Mouse (Mus musculus) bone marrow macrophage, adult 2 months (primary cell): ENCODE results near the gene Saysd1. TPM values are rescaled to one million over a fixed set of nuclear protein-coding genes. Genes with fewer than 3 reads are reported as not detected.

Experiments
- H3K27ac ChIP-seq: 2 replicates; pipeline ENCODE4 v1.5.1; 2012; ENCODE audit warnings: low read depth, low read length; ENCODE audit not compliant: insufficient read depth
- H3K4me1 ChIP-seq: 2 replicates; pipeline ENCODE4 v1.6.1; 2012; ENCODE audit warnings: low read length; ENCODE audit not compliant: control insufficient read depth, insufficient read depth
- H3K4me3 ChIP-seq: 2 replicates; pipeline ENCODE4 v1.5.1; 2012; ENCODE audit warnings: mild to moderate bottlenecking, low read length, moderate library complexity; ENCODE audit not compliant: insufficient read depth
- CTCF ChIP-seq: IDR thresholded peaks from 2 replicates; pipeline ENCODE4 v1.5.1; 2012; ENCODE audit warnings: low read depth, mild to moderate bottlenecking, low read length, moderate library complexity
- POLR2A ChIP-seq: IDR thresholded peaks from 2 replicates; pipeline ENCODE4 v1.6.1; 2012; ENCODE audit warnings: mild to moderate bottlenecking, low read depth, low read length, borderline replicate concordance
- polyA plus RNA-seq: library from polyadenylated mRNA; stranded (reverse); fragments of >200 nt; gene quantifications from 2 replicates; pipeline ENCODE4 v1.2.4, GENCODE M21; 2012; ENCODE audit not compliant: missing spikeins, insufficient read depth, insufficient read length

Gene Saysd1
- polyA plus RNA-seq, 1 experiment = 9.8 TPM

- Histone ChIP-seq H3K4me3 (no peak overlapping the region), H3K27ac (no peak overlapping the region), H3K4me1 (no peaks in the 10 kb centered on the region)
- TF ChIP-seq POLR2A (no peak), CTCF (no peak)
These were observed 25.0 kb downstream of the Saysd1 start for GRCm38 (mm10) chr14:20113189-20113961.

- no peak overlapping the region for H3K27ac ChIP-seq
- no peaks in the 10 kb centered on the region for H3K4me1 ChIP-seq
- TF ChIP-seq POLR2A = no peak
- TF ChIP-seq CTCF = no peak
- no peak overlapping the region for H3K4me3 ChIP-seq
These were observed 26.1 kb downstream of the Saysd1 start for GRCm38 (mm10) chr14:20112218-20112617.

GRCm38 (mm10) chr14:20110945-20111344, 27.4 kb downstream of the Saysd1 start:
- TF ChIP-seq CTCF (no peak), POLR2A (no peak)
- peaks cover 4% of the 10 kb centered on the region for H3K4me1 ChIP-seq
- no peak overlapping the region for H3K4me3 ChIP-seq
- no peak overlapping the region for H3K27ac ChIP-seq

GRCm38 (mm10) chr14:20106271-20106670, 32.1 kb downstream of the Saysd1 start:
- H3K4me3 ChIP-seq = no peak overlapping the region
- no peak overlapping the region for H3K27ac ChIP-seq
- peaks cover 7% of the 10 kb centered on the region for H3K4me1 ChIP-seq
- TF ChIP-seq CTCF = no peak
- no peak for TF ChIP-seq POLR2A

GRCm38 (mm10) chr14:20103207-20103606, 35.1 kb downstream of the Saysd1 start:
- Histone ChIP-seq H3K4me3 (no peak overlapping the region), H3K27ac (no peak overlapping the region), H3K4me1 (peaks cover 7% of the 10 kb centered on the region)
- TF ChIP-seq POLR2A (no peak), CTCF (no peak)

GRCm38 (mm10) chr14:20098061-20098460, 40.3 kb downstream of the Saysd1 start:
- Histone ChIP-seq H3K4me3 (no peak overlapping the region), H3K27ac (no peak overlapping the region), H3K4me1 (no peaks in the 10 kb centered on the region)
- TF ChIP-seq POLR2A = no peak
- TF ChIP-seq CTCF = no peak

GRCm38 (mm10) chr14:20094942-20095341, 43.4 kb downstream of the Saysd1 start:
- no peaks in the 10 kb centered on the region for H3K4me1 ChIP-seq
- H3K27ac ChIP-seq = no peak overlapping the region
- TF ChIP-seq POLR2A (no peak), CTCF (no peak)
- H3K4me3 ChIP-seq = no peak overlapping the region

GRCm38 (mm10) chr14:20093493-20093892, 44.8 kb downstream of the Saysd1 start:
- Histone ChIP-seq H3K4me3 (no peak overlapping the region), H3K27ac (no peak overlapping the region), H3K4me1 (no peaks in the 10 kb centered on the region)
- TF ChIP-seq POLR2A (no peak), CTCF (no peak)

GRCm38 (mm10) chr14:20084335-20084734, 54.0 kb downstream of the Saysd1 start:
- TF ChIP-seq CTCF (no peak), POLR2A (no peak)
- Histone ChIP-seq H3K27ac (no peak overlapping the region), H3K4me1 (peaks cover 19% of the 10 kb centered on the region), H3K4me3 (no peak overlapping the region)

GRCm38 (mm10) chr14:20082536-20083325, 55.6 kb downstream of the Saysd1 start:
- Histone ChIP-seq H3K4me1 (peaks cover 27% of the 10 kb centered on the region), H3K4me3 (peak overlapping the region; percentile 78), H3K27ac (peak overlapping the region; percentile 95)
- TF ChIP-seq POLR2A (no peak), CTCF (no peak)
